Mouse (Mus musculus): ENCODE measurements around the gene Wdr31.

Gene Wdr31

DNA sequence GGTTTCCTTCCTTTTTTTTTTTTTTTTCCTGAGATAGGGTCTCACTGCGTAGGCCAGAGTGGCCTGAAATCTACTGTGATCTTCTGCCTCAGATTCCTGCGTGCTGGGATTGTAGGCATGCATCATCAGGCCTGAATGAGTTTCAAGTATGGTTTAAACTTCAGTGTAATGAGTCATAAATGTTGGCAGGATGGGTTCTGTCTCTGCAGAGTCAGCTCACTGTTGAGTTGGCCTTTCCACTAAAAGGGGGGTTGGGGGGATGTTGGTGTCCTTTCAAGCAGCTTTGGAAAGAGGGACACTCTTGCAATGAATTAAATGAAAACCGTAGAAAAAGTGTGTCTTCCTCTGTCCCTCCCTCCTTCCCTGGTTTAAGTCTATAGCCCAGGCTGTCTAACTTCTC is 71.7 kb downstream of the Wdr31 start:
- in situ Hi-C loops (cut with MboI, MseI), result no loop called here
